Mouse (Mus musculus): Measurements from ENCODE around the gene Dmrtc1c1. TPM values are rescaled to one million over a fixed set of nuclear protein-coding genes. Genes with fewer than 3 reads are reported as not detected.

Dmrtc1c1 gene
- total and polyA plus RNA-seq, 3 experiments, result not detected

Other genes starting within 250 kb of the Dmrtc1c1 start
- gene Phka1, start 158.7 kb upstream of the Dmrtc1c1 start, total RNA-seq (2012; rRNA removed), result 2.9 and 3.0 TPM in 2 replicates
- gene Phka1, start 158.7 kb upstream of the Dmrtc1c1 start, polyA plus RNA-seq (2012; ENCODE audit: insufficient read depth in 1 of 2, insufficient read length in 2 of 2, low read depth in 1 of 2, low replicate concordance in 2 of 2, missing spikeins in 1 of 2), result 1 to 10 TPM in 1 of 2 experiments, not detected in 1; 3.8 TPM
- not detected in 2 replicates for gene Gm3880, start 116.0 kb upstream of the Dmrtc1c1 start, total RNA-seq (2012; rRNA removed)
- gene Gm3880, start 116.0 kb upstream of the Dmrtc1c1 start, polyA plus RNA-seq (2012; ENCODE audit: insufficient read depth in 1 of 2, insufficient read length in 2 of 2, low read depth in 1 of 2, low replicate concordance in 2 of 2, missing spikeins in 1 of 2), result not detected
- not detected in 2 replicates for gene Gm9112, start 95.3 kb upstream of the Dmrtc1c1 start, total RNA-seq (2012; rRNA removed)
- gene Gm9112, start 95.3 kb upstream of the Dmrtc1c1 start, polyA plus RNA-seq (2012; ENCODE audit: insufficient read depth in 1 of 2, insufficient read length in 2 of 2, low read depth in 1 of 2, low replicate concordance in 2 of 2, missing spikeins in 1 of 2), result not detected
- gene Dmrtc1b, start 95.1 kb upstream of the Dmrtc1c1 start, total RNA-seq (2012; rRNA removed), result not detected in 2 replicates
- not detected for gene Dmrtc1b, start 95.1 kb upstream of the Dmrtc1c1 start, polyA plus RNA-seq (2012; ENCODE audit: insufficient read depth in 1 of 2, insufficient read length in 2 of 2, low read depth in 1 of 2, low replicate concordance in 2 of 2, missing spikeins in 1 of 2)
- gene Dmrtc1c2, start 51.7 kb downstream of the Dmrtc1c1 start, total RNA-seq (2012; rRNA removed), result not detected in 2 replicates
- gene Dmrtc1c2, start 51.7 kb downstream of the Dmrtc1c1 start, polyA plus RNA-seq (2012; ENCODE audit: insufficient read depth in 1 of 2, insufficient read length in 2 of 2, low read depth in 1 of 2, low replicate concordance in 2 of 2, missing spikeins in 1 of 2), result not detected
- not detected in 2 replicates for gene 1700031F05Rik, start 65.0 kb downstream of the Dmrtc1c1 start, total RNA-seq (2012; rRNA removed)
- gene 1700031F05Rik, start 65.0 kb downstream of the Dmrtc1c1 start, polyA plus RNA-seq (2012; ENCODE audit: insufficient read depth in 1 of 2, insufficient read length in 2 of 2, low read depth in 1 of 2, low replicate concordance in 2 of 2, missing spikeins in 1 of 2), result not detected
- not detected in 2 replicates for gene Dmrtc1a, start 105.7 kb downstream of the Dmrtc1c1 start, total RNA-seq (2012; rRNA removed)
- not detected for gene Dmrtc1a, start 105.7 kb downstream of the Dmrtc1c1 start, polyA plus RNA-seq (2012; ENCODE audit: insufficient read depth in 1 of 2, insufficient read length in 2 of 2, low read depth in 1 of 2, low replicate concordance in 2 of 2, missing spikeins in 1 of 2)
- not detected in 2 replicates for gene 1700011M02Rik, start 105.9 kb downstream of the Dmrtc1c1 start, total RNA-seq (2012; rRNA removed)
- not detected for gene 1700011M02Rik, start 105.9 kb downstream of the Dmrtc1c1 start, polyA plus RNA-seq (2012; ENCODE audit: insufficient read depth in 1 of 2, insufficient read length in 2 of 2, low read depth in 1 of 2, low replicate concordance in 2 of 2, missing spikeins in 1 of 2)
- gene 1700018G05Rik, start 125.4 kb downstream of the Dmrtc1c1 start, total RNA-seq (2012; rRNA removed), result not detected in 2 replicates
- not detected for gene 1700018G05Rik, start 125.4 kb downstream of the Dmrtc1c1 start, polyA plus RNA-seq (2012; ENCODE audit: insufficient read depth in 1 of 2, insufficient read length in 2 of 2, low read depth in 1 of 2, low replicate concordance in 2 of 2, missing spikeins in 1 of 2)

Measured in MEL (cell line).